20 mouse cellular contexts compared by ENCODE assay signal in genomic region chr8:125985364-125985763, GRCm38 (mm10). TPM values are rescaled to one million over a fixed set of nuclear protein-coding genes. Genes with fewer than 3 reads are reported as not detected.
"Had no signal": no experiment of that assay in that cellular context is flagged by ENCODE, and none has a peak within 500 bp of the region (broad histone marks: within the 10 kb centered on the region; RNA-seq: fewer than 3 reads in every experiment).

No protein-coding gene starts in this region.

- ATAC-seq: liver, postnatal 0 days; lung, postnatal 0 days had no signal

- DNase-seq: liver, postnatal 0 days; lung, adult 2 months; lung, postnatal 14 days; lung, postnatal 4 days; midbrain, embryonic 14.5 days; retina, postnatal 1 day; right cerebral cortex, adult 18-20 months; right cerebral cortex, postnatal 25 days; right cerebral cortex, postnatal 4 days; spleen, adult 18-20 months; thymus, adult 18-20 months; thymus, postnatal 14 days; thymus, postnatal 36 days had no signal

- H3K27ac ChIP-seq: lung, embryonic 15.5 days; midbrain, embryonic 10.5 days; midbrain, embryonic 12.5 days; neural tube, embryonic 13.5 days; neural tube, embryonic 15.5 days had no signal

- H3K9me3 ChIP-seq: lung, embryonic 15.5 days; midbrain, embryonic 10.5 days; midbrain, embryonic 12.5 days; neural tube, embryonic 13.5 days; neural tube, embryonic 15.5 days had no signal

- H3K4me2 ChIP-seq: lung, embryonic 15.5 days; midbrain, embryonic 12.5 days; neural tube, embryonic 13.5 days; neural tube, embryonic 15.5 days had no signal

- H3K4me3 ChIP-seq: lung, embryonic 15.5 days; midbrain, embryonic 10.5 days; midbrain, embryonic 12.5 days; myocyte; neural tube, embryonic 13.5 days; neural tube, embryonic 15.5 days had no signal

- H3K27me3 ChIP-seq: lung, embryonic 15.5 days; neural tube, embryonic 13.5 days; neural tube, embryonic 15.5 days had no signal

- H3K9ac ChIP-seq: liver, postnatal 0 days; lung, embryonic 15.5 days; midbrain, embryonic 12.5 days; neural tube, embryonic 13.5 days; neural tube, embryonic 15.5 days had no signal

- H3K36me3 ChIP-seq: lung, embryonic 15.5 days; midbrain, embryonic 10.5 days; midbrain, embryonic 12.5 days; neural tube, embryonic 13.5 days; neural tube, embryonic 15.5 days had no signal

- H3K4me1 ChIP-seq: neural tube, embryonic 13.5 days; neural tube, embryonic 15.5 days had no signal

RNA-seq across cellular contexts. Expression of gene Kcnk1, which starts 9.6 kb away (rescaled TPM):
- polyA plus RNA-seq: myocyte had no signal
